Mouse (Mus musculus) urinary bladder, adult 18-20 months (tissue): ENCODE measurements around the gene Grsf1.

Source experiments
- DNase-seq, 2 experiments: peaks; one replicate each; pipeline ENCODE4 v3.0.0; 2022; ENCODE audit warnings: low spot score in 2 of 2, mixed read lengths in 2 of 2

Grsf1 gene

GRCm38 (mm10) chr5:88675443-88676387 is at the start of gene Grsf1:
TSS of gene Grsf1 (minus strand) at chr5:88676171.
- peak; percentile 91 for DNase-seq

GRCm38 (mm10) chr5:88724030-88724429 is 48.1 kb upstream of the Grsf1 start:
- DNase-seq, result no peak

GRCm38 (mm10) chr5:88722213-88722600 is 46.2 kb upstream of the Grsf1 start:
- no peak for DNase-seq

GRCm38 (mm10) chr5:88721565-88722212 is 45.7 kb upstream of the Grsf1 start:
- peak; percentile 16 to 47 for DNase-seq

- no peak for DNase-seq
These were observed 45.1 kb upstream of the Grsf1 start for GRCm38 (mm10) chr5:88721003-88721475.

- peak; percentile 95 to 97 for DNase-seq
These were observed 44.4 kb upstream of the Grsf1 start, which contains the start of gene Mob1b for GRCm38 (mm10) chr5:88720116-88721002. TSS of gene Mob1b (plus strand) at chr5:88720855.

- no peak for DNase-seq
These were observed 41.0 kb upstream of the Grsf1 start for GRCm38 (mm10) chr5:88716983-88717382.

GRCm38 (mm10) chr5:88712328-88712727 is 36.4 kb upstream of the Grsf1 start:
- DNase-seq, result no peak

GRCm38 (mm10) chr5:88711618-88712224 is 35.8 kb upstream of the Grsf1 start:
- DNase-seq, result no peak

GRCm38 (mm10) chr5:88711128-88711527 is 35.2 kb upstream of the Grsf1 start:
- no peak for DNase-seq

GRCm38 (mm10) chr5:88703551-88703950 is 27.6 kb upstream of the Grsf1 start:
- no peak for DNase-seq

- DNase-seq, result no peak
These were observed 26.1 kb upstream of the Grsf1 start for GRCm38 (mm10) chr5:88702041-88702440.

GRCm38 (mm10) chr5:88699251-88699913 is 23.4 kb upstream of the Grsf1 start:
- DNase-seq, result no peak

- DNase-seq, result no peak
These were observed 21.3 kb upstream of the Grsf1 start for GRCm38 (mm10) chr5:88697291-88697690.

- no peak for DNase-seq
These were observed 17.1 kb upstream of the Grsf1 start for GRCm38 (mm10) chr5:88693057-88693456.

GRCm38 (mm10) chr5:88692586-88692985 is 16.6 kb upstream of the Grsf1 start:
- no peak for DNase-seq

GRCm38 (mm10) chr5:88691506-88692095 is 15.6 kb upstream of the Grsf1 start:
- no peak for DNase-seq

- no peak for DNase-seq
These were observed 14.9 kb upstream of the Grsf1 start for GRCm38 (mm10) chr5:88690681-88691505.

GRCm38 (mm10) chr5:88689279-88689938 is 13.4 kb upstream of the Grsf1 start:
- DNase-seq, result no peak
